Mouse (Mus musculus) left cerebral cortex, adult 11 months (tissue): ENCODE measurements around the gene Ptpn13.
A peak's percentile ranks its signal among the peaks of the same experiment; 100 is the strongest.

Source experiments
- DNase-seq: peaks from one replicate; pipeline ENCODE4 v3.0.0; 2022; ENCODE audit warnings: low spot score

Ptpn13 gene

GRCm38 (mm10) chr5:103424678-103425319, at the start of gene Ptpn13:
Gene Ptpn13 (plus strand): TSS chr5:103425192.
- peak; percentile 84 for DNase-seq

DNA sequence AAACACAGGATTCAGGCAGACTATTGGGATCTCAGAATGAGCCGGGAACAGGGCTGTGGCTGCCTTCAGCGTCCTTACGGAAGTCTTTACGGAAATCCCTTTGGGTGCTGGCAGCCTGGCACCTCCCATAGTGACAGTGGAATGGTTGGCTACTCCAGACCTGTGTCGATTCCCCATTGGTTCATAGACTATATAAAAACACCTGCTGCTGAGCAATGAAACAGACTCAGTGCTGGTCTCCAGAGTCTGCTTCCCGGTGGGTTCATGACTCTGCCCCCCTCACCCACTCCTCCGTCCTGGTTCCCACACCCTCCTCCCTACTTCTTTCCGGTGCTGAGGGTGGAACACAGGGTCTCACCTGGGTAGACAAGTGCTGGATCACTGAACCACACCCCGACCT, 49.8 kb upstream of the Ptpn13 start:
- no peak for DNase-seq

- DNase-seq: no peak
Observed at GRCm38 (mm10) chr5:103376354-103377295, 48.4 kb upstream of the Ptpn13 start.

GRCm38 (mm10) chr5:103377493-103378130, 47.4 kb upstream of the Ptpn13 start:
- DNase-seq: no peak

DNA sequence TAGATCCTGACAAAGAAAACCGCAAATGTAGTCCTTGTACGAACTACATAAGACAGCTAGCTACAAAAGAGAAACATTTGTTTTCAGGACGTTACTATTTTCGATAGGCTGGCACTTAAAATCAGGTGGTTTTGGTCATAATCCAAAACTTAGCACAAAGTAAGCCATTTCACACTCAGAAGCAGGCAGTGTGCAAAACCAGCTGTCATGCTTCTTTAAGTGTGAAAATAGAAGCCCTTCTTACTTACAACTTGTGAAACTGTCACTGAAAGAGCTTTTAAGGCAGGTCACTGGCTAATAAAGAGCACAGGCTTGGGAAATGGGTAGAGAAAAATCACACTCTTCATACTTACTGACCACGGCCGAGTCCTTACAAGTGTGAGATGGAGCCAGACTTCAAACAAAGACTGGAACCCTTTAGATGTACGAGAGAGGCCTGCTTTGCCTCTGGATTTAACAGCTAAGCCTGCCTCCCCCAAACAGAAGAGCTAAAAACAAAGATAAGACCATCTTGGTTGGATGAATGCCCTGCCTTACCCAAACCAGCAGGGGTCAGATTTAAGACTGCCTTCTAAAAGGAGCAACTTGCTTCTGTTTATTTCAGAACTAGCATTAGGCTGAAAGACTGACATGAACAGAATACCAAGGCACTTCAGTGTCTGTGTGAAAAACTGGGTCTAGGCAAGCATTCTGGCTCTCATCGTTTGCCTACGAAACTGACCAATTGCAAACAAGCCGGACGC, 44.0 kb upstream of the Ptpn13 start:
- no peak for DNase-seq

- no peak for DNase-seq
Observed at GRCm38 (mm10) chr5:103382951-103383350, 42.0 kb upstream of the Ptpn13 start.

GRCm38 (mm10) chr5:103384021-103384420, 41.0 kb upstream of the Ptpn13 start:
- DNase-seq: no peak

- no peak for DNase-seq
Observed at GRCm38 (mm10) chr5:103387540-103388026, 37.4 kb upstream of the Ptpn13 start.

DNA sequence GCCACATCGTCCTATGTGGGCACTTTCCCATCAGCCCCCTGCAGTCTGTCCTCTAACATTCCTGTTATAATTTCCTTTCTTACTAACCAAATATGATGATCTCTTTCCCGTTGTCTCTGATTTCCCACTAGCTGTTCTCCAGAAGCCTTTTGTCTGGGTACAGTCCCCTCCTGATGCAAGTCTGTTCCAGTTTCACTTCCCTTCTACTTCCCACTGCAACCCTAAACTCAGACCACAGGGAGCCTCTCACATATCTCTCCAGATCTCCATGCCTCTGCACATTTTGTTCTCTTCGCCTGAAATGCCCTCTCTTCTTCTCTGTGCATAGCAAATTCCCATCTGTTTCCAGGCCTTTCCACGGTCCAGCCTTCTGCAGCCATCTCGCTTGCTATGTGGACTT, 35.6 kb upstream of the Ptpn13 start:
- DNase-seq: no peak

DNA sequence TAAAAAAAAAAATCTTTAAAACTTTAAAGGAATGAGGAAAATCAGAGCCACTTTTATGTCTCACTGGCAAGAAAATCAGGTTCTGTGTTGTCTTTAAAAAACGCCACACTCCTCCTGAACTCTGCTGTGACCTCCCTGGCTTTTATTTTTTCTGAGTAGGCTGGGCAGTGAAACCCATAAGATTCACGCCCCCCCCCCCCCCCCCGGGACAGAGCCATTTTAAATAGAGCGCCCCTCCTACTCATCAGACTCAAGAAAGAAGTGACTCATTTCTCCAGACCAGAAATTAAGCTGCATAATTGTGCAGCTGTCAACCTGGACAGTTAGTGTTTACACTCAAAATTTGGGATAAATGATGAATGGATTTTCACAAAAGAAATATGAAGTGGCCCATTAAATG, 31.8 kb upstream of the Ptpn13 start:
- no peak for DNase-seq

GRCm38 (mm10) chr5:103393752-103394151, 31.2 kb upstream of the Ptpn13 start:
- no peak for DNase-seq

- DNase-seq: no peak
Observed at GRCm38 (mm10) chr5:103395683-103396082, 29.3 kb upstream of the Ptpn13 start.

- DNase-seq: no peak
Observed at GRCm38 (mm10) chr5:103397429-103397828, 27.6 kb upstream of the Ptpn13 start.

DNA sequence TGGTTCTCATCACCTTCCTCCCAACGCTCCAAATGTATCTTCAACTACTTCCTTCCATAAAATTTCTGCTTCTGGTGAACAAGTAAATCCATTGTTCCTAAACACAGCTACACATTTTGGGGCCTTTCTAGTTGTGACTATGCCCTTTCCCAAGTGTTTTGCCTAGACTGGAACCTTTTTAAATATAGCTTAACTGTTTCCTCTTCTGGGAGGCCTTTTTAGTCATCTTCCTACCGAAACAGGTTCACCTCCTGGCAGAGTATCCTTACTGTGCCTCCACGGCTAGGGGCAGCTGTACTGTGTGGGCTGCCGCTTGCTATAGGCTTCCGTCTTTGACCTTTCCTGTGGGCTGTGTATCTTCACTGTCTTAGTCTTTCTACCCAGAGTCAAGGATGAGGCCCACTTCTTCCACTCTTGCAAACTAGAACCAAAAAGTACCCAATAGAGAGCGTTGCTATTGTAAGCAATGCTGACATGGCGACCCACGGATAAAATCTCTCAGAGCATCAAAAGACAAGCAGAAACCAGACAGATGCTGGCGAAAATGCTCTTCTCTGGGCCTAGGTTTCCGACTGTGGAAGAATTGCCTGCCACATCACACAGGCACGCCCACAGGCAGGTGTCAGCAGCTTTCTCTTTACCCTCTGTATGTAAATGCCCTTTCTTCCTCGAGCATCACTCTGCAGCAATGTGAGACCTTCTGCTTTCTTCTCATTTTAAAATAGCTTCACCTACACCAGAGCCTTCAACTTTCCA, 20.6 kb upstream of the Ptpn13 start:
- DNase-seq: no peak

GRCm38 (mm10) chr5:103405921-103406320, 19.1 kb upstream of the Ptpn13 start:
- no peak for DNase-seq

- DNase-seq: no peak
Observed at GRCm38 (mm10) chr5:103412020-103412747, 12.8 kb upstream of the Ptpn13 start.

GRCm38 (mm10) chr5:103414542-103414941, 10.4 kb upstream of the Ptpn13 start:
- no peak for DNase-seq

DNA sequence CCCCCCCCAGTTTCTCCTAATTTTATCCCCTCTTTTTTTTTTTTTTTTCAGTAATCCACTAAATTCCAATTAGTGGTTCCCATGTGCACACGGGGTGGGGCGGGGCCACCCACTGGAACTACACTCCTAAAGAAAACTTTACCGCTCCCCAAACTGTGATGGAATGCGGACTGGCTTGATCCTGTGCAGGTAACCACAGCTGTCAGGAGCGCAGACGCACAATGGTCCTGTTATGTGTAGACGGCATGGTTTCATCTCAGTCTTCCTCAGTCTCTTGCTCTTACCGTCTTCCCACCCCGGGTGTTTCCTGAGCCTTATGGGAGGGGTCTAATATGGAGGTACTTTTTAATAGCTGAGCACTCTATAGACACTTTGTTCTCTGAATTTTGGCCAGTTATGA, 7.0 kb upstream of the Ptpn13 start:
- DNase-seq: no peak

GRCm38 (mm10) chr5:103418886-103419285, 6.1 kb upstream of the Ptpn13 start:
- no peak for DNase-seq

DNA sequence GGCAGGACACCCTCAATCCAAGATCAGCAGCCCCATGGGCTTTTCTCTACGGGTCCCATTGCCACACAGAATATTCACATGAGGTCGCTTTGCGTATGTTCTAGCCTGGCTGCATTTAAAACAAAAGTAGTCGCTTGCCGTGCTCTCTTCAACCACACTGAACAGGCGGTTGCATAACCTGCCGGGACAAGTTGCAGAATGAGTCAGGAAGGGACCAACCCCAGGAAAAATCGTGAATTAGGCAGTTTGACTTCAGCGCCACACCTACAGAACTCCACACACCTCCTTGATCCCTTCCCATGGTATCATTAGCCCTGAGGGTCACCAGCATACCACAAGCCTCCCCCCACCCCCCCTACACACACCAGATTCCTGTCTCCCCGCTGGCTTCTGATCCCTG, 4.4 kb upstream of the Ptpn13 start:
- no peak for DNase-seq

- no peak for DNase-seq
Observed at GRCm38 (mm10) chr5:103422609-103423008, 2.4 kb upstream of the Ptpn13 start.
